Mouse (Mus musculus) heart, postnatal 25 days (tissue): ENCODE measurements around the gene Uts2r. TPM values are rescaled to one million over a fixed set of nuclear protein-coding genes. Genes with fewer than 3 reads are reported as not detected.

Experiments
- DNase-seq: peaks from one replicate; pipeline ENCODE4 v3.0.0; 2022; ENCODE audit warnings: low spot score
- intact Hi-C: fragments of 180-260 bp; cut with DNase I; formaldehyde crosslinking; loops from one replicate; pipeline ENCODE4 v1.15.1; 2025
- total RNA-seq, 2 experiments: library from RNA; stranded (reverse); gene quantifications; 2 replicates each; pipeline ENCODE4 v1.2.3; 2021

Uts2r gene
- total RNA-seq, result under 1 TPM; 0.34 to 0.81 TPM

DNA sequence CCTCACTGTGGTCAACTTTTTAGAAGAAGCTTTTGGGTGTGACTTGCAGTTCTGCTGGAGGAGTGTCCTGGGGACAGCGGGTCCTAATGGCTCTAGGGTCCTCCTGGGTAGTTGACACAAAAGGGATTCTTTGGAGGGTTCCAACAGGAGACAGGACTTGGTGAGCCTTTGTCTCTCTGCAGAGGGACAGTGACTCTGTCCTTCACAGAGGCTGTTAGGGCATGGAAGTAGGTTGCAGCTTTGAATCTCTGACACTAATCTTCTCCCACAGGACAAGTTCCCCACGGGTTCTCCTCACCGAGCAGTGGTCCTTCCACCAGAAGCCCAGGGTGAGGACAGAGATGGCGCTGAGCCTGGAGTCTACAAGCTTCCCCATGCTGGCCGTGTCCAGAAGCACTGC lies at the start of gene Uts2r:
Uts2r (plus strand) TSS at position 301 of the 400 bp plus-strand sequence.
- DNase-seq, result no peak
- intact Hi-C loops, result no loop called here

DNA sequence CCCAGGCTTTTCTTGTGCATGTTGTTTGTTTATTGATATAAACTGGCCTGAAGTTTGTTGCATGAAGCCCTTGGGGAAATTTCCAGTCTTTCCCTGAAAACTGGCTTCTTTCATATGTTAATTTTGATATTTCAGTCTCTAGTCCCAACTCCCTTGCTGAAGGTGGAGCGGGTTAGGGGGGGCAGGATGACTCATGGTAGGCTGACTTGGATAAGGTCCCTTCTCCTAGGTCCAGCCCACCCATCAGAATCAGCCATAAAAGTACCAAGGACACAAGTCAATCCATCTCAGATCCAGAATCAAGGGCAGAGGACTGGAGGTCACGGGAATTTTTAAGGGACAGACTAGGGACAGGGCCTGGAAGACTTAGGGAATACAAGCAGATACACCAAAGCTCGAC lies 49.0 kb upstream of the Uts2r start:
- intact Hi-C loops, result no loop called here
- no peak for DNase-seq

DNA sequence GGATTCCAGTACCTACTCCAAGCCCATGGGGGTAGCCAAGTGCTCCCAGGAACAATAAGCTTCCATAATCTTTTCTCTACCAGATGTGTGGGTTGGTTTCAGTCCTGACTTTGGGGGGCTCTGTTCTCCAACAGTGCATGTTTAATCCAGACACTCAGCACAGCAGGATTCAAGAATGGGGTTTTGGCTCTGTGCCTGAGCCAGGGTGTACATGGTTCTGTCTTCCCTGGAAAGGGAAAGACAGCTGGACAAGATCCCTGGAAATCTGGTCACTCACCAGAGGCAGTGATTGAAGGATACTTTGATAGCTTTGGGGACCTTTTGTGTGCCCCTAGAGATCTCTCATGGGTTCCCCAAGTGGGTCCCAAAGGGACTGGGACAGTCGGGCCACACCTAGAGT lies 48.5 kb upstream of the Uts2r start:
- no peak for DNase-seq
- intact Hi-C loops, result no loop called here

DNA sequence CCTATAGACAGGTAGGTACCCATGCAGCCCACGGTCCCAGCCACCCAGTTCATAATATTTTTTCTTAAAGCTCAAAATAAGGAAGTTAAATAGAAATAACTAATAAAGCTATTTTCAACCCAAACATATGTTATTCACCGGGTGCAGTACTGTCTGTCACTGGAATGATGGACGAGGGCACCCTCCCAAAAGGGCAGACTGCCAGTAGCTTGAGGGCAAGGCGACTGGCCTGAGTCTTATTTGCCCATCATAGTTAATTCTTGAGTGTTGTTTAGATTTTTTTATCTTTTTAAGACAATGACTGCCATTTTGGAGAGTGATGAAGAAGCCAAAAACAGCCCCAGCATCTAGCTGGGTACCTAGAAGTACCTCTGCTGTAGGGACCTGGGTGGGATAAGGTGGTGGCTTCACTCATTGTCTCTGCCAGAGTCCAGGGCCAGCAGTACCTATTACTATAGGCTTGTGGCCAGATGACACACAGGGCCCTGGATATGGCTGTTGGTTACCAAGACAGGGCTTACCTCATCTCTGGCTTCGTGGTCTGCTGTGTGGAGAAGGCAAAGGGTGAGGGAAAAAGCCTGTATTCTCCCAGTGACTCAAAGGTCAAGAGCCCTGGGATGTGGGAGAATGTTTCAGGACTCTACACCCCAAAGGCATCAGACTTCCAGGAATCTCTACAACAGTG lies 47.8 kb upstream of the Uts2r start:
- DNase-seq, result no peak
- intact Hi-C loops, result no loop called here

DNA sequence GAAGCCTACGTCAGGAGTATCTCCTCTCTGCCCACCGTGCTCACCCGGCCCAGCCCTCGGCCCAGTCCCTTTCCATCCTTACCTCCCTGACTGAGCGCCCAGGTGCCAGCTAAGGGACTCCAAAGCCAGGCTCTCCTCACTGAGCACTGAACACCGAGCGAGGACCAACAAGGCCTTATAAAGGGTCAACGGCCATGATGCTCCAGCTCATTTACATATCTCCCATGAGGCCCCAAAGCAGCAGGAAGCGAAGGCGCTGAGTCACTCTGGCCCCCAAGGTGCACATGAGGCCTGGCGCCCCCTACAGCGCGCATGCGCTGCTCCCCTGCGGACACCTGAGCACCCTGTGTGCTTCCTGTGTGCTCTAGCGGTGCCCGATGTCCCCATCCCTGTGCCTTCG lies 42.0 kb upstream of the Uts2r start:
- intact Hi-C loops, result no loop called here
- no peak for DNase-seq

DNA sequence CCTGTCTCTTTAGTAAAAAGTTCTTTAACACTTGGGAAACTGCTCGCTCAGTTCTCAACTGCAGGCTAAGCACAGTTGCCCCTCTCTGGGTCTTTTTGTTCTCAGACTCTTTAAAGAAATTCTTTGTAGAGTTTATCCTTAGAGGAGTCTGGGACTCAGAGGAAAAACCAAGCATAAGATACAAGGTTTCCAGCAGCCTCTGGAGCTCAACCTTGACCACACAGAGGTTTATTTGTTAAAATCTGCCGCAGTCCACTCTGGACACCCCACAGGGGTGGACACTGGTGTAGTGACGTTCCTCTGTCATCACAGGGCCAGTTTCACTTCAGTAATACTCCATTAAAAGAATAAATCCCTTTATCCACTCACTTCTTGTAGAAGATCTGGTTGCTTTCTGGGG lies 41.5 kb upstream of the Uts2r start, which contains the start of gene Tex19.2:
Tex19.2 (minus strand) TSS at position 101 of the 400 bp plus-strand sequence.
- intact Hi-C loops, result no loop called here
- no peak for DNase-seq

DNA sequence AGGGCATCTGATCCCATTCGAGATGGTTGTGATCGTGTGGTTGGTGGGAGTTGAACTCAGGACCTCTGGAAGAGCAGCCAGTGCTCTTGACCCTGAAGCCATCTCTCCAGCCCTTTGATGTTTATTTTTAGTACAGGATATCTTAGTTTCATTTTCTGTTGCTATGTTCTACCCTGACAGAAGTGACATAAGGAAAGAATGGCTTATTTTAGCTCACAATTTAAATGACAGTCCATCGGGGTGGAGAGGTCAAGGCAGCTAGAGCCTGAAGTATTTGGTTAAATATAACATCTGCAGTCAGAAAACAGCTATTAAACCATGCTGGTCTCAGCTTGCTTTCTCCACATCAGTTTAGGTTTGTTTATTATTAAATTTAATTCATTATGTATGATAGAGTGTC lies 38.9 kb upstream of the Uts2r start:
- DNase-seq, result no peak
- intact Hi-C loops, result loop anchor here (5.0 kb wide), 1 partner anchor 59 kb away; the partner anchor contains the start of gene Sectm1b

DNA sequence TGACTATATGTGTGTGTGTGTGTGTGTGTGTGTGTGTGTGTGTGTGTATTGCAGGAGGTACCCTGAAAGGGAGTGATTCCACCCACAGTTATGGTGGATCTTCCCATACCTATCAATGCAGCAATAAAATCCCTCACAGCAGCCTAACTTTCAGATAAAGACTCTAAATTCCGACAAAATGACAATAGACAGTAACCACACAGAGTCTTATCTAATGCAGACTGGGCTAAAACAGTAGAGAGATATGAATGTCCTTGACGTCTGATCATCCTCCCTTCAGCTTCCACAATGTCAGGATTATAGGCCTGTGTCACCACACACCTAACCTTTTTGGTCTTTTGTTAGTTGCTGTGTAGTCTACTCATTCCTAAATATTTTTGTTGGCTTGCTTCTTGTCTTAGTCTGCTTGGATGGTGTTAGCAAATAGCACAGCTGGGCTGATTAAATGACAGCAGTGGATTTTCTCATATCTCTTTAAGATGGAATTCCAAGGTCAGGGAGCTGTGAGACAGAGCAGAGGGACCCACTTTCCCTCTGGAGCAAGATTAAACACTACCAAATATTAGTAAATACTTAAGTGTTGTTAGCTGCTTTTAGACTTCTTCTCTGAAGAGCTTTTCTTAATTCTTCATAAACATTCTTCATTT lies 37.9 kb upstream of the Uts2r start:
- no peak for DNase-seq
- intact Hi-C loops, result loop anchor here (5.0 kb wide), 1 partner anchor 60 kb away; the partner anchor contains the start of gene Sectm1b

DNA sequence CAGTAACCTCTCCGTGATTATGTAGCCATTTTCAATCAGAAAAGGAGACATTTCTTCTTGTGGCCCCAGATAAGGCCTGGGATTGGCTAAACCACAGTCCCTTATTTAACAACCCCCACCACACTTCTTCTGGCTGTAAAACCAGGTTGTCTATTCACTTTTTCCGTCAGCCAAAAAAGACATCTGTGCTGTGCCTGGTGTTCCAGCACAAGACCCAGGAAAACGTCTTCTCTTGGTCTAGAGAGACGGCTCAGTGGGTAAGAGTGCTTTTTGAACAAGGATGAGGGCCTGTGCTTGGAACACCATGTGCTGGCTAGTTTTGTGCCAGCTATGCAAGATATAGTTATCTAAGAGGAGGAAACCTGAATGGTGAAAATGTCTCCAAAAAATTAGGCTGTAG lies 36.6 kb upstream of the Uts2r start:
- intact Hi-C loops, result loop anchor here (5.0 kb wide), 1 partner anchor 61 kb away; the partner anchor contains the start of gene Sectm1b
- DNase-seq, result no peak

DNA sequence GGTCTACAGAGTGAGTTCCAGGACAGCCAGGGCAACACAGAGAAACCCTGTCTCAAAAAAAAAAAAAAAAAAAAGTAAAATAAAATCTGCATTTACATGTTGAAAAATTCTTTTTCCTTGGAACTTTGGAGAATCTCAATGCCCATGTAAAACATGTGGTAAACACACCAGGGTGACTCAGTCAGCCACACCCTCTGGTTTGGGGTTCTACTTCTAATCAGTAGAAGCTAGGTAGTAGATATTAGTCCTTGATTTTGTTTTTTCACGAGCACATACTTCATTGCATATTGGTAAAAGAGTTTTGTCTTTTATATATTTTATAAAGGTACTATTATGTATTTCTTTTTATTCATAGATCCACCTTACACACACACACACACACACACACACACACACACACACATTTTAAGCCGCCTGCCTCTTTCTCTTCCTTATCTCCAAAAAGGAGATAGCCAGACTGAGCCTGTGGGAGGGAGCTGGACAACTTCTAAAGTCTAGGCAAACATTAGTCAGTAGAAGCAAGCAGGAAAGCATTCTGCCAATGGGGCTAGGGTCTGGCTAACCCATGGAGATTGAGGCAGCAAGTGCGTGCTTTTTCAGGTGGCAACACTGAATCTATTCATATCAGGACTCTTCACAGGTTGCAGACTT lies 34.4 kb upstream of the Uts2r start:
- intact Hi-C loops, result no loop called here
- DNase-seq, result no peak

DNA sequence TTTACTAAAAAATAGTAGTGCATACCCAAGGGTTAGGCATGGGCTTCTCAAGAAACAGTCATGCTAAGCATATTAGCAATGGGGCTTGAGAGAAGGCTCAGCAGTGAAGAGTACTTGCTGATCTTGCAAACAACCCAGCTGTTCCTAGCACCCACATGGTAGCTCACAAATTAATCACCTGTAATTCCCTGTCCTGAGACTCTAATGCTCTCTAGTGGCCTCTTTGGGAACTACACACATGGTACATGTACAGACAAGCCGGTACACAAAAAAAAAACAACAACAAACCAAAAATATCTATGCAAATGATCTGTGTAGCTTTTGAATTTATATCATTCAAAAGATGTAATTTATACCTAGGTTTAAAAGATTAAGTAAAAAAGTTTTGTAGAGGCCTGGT lies 33.7 kb upstream of the Uts2r start:
- no peak for DNase-seq
- intact Hi-C loops, result no loop called here

DNA sequence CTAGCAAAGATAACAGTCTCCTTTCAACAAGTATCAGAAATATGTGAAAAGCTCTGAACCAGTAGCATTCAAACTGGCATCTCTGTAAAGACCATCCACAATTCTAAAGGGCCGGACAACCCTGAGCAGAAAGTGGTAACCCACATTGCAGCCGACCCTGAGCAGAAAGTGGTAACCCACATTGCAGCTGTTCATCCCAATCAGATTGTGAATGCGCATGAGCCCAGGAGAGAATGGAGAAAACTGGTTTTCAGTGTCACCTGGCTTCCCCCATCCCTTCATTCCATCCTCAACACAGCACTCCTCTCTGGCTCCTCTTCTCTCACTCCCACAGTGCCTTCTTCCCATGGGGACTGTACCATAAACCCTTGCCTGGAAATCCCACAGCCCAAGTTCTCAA lies 32.6 kb upstream of the Uts2r start:
- intact Hi-C loops, result no loop called here
- DNase-seq, result no peak

DNA sequence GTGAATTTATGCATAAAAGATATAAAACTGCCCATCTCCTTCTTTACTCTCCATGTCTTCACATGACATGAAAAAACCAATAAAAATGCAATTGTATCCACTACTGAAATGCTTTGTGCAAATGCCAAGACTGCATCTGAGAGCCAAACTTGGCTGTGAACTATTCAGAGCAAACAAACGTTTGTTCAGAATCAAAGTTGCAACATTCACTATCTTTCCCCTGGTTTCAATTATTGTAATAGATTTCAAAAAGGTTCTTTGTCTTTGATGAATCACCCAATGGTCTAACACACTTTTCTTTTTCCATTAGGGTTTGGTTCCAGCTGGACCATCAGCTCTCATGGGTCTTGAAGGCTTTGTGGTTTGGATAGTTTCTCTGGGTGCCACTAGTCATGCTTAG lies 30.5 kb upstream of the Uts2r start:
- intact Hi-C loops, result no loop called here
- DNase-seq, result no peak

DNA sequence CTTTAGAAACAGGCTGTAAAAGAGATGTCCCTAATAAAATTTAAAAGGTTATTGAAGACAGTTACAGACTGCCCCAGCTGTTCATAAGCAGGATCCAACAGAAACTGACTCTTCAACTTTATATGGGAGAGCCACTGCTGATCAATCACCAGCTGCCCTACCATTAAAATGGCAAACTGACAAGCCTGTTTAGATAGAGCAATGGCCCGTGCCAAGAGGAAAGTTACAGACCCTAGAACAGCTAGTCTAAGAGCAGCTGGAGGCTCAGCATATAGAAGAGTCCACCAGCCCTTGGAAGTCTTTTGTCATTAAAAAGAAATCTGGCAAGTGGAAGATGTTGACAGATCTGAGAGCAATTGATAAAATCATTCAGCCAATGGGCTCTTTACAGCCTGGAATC lies 25.5 kb upstream of the Uts2r start:
- no peak for DNase-seq
- intact Hi-C loops, result no loop called here

DNA sequence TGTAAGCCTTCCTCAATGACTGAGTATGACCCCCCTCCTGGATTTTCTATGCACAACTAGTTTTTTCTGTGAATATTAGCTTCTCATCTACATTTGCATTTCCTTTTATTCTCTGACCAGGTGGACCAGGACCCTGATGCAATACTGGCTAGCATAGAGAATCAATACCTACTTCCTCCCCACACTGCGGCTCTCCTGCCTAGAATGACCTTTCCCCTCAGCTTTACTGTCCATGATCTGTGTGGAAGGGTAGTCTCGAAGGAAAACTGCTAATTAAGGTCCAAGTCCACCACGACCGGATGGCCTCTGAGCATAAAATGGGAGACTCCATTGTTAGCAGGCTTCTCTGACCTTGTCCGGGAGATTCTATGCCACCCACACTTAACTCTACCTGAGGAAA lies 22.4 kb upstream of the Uts2r start:
- intact Hi-C loops, result no loop called here
- DNase-seq, result no peak

DNA sequence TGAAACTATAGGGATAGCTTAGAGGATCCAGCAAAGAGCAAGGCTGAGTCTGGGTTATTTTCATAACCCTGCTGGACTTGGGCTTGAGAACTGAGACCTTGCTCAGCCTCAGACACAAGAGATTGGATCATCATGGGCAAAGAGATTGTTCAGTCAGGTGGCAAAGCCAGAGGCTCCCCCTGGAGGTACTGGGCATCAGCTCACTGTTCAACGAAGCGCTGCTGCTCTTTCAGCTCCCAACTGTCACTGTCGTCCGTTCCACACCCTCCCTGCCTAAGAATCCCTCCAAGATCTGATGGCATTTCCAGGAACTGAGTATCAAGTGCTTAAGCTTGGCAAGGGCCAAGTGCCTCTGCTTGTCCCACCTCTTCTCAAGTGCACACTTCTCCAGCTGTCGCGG lies 21.3 kb upstream of the Uts2r start:
- no peak for DNase-seq
- intact Hi-C loops, result no loop called here

DNA sequence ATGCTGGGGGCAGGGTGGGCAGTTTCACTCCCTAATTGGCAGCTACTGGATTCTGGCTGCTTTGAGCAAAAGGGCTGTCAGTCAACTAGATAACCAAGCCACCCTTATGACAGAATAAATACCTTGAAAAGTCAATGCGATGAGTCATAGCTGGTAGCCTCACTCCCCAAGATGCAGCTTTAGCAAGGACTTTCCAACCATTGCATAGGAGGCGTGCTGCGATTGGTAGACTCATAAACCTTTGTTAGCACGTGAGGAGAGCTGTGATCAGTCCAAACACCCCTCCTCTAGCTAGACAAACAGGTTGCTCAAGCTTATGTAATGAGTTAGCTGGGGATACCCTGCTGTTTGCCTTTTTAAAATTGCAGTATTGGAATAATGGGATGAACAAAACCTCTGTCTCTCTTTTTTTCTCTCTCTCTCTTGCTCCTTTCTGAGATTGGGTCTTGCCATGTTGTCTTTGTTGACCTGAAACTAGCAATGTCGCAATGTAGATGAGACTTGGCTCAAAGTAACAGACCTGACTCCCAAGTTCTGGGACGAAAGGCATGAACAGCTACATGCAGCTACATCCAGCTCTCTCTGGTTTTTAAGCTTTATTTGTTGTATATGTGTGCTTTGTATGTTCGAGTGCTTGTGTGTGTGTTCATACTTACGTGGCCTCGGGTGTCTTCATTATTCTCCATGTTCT lies 16.6 kb upstream of the Uts2r start:
- no peak for DNase-seq
- intact Hi-C loops, result no loop called here

DNA sequence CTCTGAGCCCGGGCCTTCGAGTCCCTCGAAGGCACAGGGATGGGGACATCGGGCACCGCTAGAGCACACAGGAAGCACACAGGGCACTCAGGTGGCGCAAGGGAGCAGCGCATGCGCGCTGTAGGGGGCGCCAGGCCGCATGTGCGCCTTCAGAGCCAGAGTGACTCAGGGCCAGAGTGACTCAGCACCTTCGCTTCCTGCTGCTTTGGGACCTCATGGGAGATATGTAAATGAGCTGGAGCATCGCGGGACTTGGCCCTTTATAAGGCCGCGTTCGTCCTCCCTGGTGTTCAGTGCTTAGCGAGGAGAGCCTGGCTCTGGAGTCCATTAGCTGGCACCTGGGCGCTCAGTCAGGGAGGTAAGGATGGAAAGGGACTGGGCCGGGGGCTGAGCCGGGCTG lies 14.2 kb upstream of the Uts2r start, which contains the start of gene Tex19.1:
Tex19.1 (plus strand) TSS at position 279 of the 400 bp plus-strand sequence.
- DNase-seq, result no peak
- intact Hi-C loops, result no loop called here

DNA sequence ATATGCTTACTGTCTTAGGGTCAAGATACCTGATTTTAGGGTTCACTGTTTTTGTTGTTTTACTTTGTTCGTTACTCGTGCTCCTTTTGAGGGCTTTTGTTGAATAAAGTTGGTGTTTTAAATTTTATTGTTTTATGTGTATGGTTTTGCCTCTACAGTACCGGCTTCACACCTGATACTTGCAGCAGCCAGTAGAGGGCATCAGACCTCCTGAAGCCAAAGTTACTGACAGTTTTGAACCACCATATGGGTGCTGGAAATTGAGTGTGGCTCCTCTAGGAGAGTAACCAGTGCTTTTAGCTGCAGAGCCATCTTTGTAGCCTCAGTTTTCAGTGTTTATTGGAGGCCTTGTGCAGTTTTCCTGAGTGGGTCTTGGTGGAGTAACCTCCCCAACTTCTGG lies 11.9 kb upstream of the Uts2r start:
- intact Hi-C loops, result no loop called here
- DNase-seq, result no peak

DNA sequence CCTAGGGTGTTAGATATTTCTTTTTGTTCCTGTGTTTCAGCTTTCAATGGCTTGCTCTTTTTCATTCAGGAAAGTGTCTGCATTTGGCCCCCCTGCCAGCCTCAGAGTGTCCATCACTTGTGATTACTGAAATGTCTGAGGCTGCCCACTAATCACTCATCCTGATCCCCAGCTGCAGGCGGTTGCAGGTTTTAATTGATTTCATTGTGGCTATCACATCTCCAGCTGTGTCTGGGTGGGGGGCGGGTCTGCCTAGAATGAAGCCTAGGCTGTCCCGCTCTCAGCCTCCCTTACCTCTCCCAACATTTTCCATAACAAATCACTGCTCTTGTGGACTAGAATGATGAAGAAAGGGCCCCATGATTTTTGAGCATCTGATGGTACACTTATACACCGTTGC lies 5.9 kb upstream of the Uts2r start:
- DNase-seq, result no peak
- intact Hi-C loops, result no loop called here
